Mouse (Mus musculus): ENCODE data around the gene 4930524J08Rik. TPM values are rescaled to one million over a fixed set of nuclear protein-coding genes. Genes with fewer than 3 reads are reported as not detected.

Gene 4930524J08Rik
- total RNA-seq, 2 experiments from 2014 or later, result 3.5 TPM; not detected in 1

GRCm38 (mm10) chr5:100000500-100000899, 21.6 kb downstream of the 4930524J08Rik start:
- no peak for ATAC-seq (replicated peaks; ENCODE audit: poor library complexity, severe bottlenecking)

- no peak; the same call in 1 of the 2 replicates for ATAC-seq (replicated peaks; ENCODE audit: poor library complexity, severe bottlenecking)
Measured at GRCm38 (mm10) chr5:100003895-100004294, 25.0 kb downstream of the 4930524J08Rik start.

- ATAC-seq (replicated peaks; ENCODE audit: poor library complexity, severe bottlenecking), result no peak
Measured at GRCm38 (mm10) chr5:100005431-100005830, 26.6 kb downstream of the 4930524J08Rik start.

- no peak for ATAC-seq (replicated peaks; ENCODE audit: poor library complexity, severe bottlenecking)
Measured at GRCm38 (mm10) chr5:100005896-100006295, 27.0 kb downstream of the 4930524J08Rik start.

- no peak for ATAC-seq (replicated peaks; ENCODE audit: poor library complexity, severe bottlenecking)
Measured at GRCm38 (mm10) chr5:100006324-100007039, 27.6 kb downstream of the 4930524J08Rik start.

- ATAC-seq (replicated peaks; ENCODE audit: poor library complexity, severe bottlenecking), result peak; percentile 33; the same call in 1 of the 2 replicates
Measured at GRCm38 (mm10) chr5:100007040-100007375, 28.1 kb downstream of the 4930524J08Rik start.

- ATAC-seq (replicated peaks; ENCODE audit: poor library complexity, severe bottlenecking), result no peak
Measured at GRCm38 (mm10) chr5:100008485-100008884, 29.6 kb downstream of the 4930524J08Rik start.

GRCm38 (mm10) chr5:100012599-100012998, 33.7 kb downstream of the 4930524J08Rik start:
- ATAC-seq (replicated peaks; ENCODE audit: poor library complexity, severe bottlenecking), result no peak

GRCm38 (mm10) chr5:100020089-100020488, 41.2 kb downstream of the 4930524J08Rik start:
- no peak for ATAC-seq (replicated peaks; ENCODE audit: poor library complexity, severe bottlenecking)

- no peak for ATAC-seq (replicated peaks; ENCODE audit: poor library complexity, severe bottlenecking)
Measured at GRCm38 (mm10) chr5:100024403-100024802, 45.5 kb downstream of the 4930524J08Rik start.

- ATAC-seq (replicated peaks; ENCODE audit: poor library complexity, severe bottlenecking), result peak; percentile 68
Measured at GRCm38 (mm10) chr5:100024868-100025267, 46.0 kb downstream of the 4930524J08Rik start.

Other genes starting within 250 kb of the 4930524J08Rik start
- 0.28 and 0.49 TPM in 2 replicates for gene Rasgef1b, start 250.0 kb upstream of the 4930524J08Rik start, total RNA-seq (2014; fragmentation: Nextera tagmentation)
- 2.3 and 3.8 TPM in 2 replicates for gene Rasgef1b, start 250.0 kb upstream of the 4930524J08Rik start, total RNA-seq (2017)
- gene Vamp9, start 72.8 kb upstream of the 4930524J08Rik start, total RNA-seq (2014; fragmentation: Nextera tagmentation), result not detected in 2 replicates
- gene Vamp9, start 72.8 kb upstream of the 4930524J08Rik start, total RNA-seq (2017), result not detected in 2 replicates
- 367 and 418 TPM in 2 replicates for gene Hnrnpd, start 123 bp upstream of the 4930524J08Rik start, total RNA-seq (2014; fragmentation: Nextera tagmentation)
- gene Hnrnpd, start 123 bp upstream of the 4930524J08Rik start, total RNA-seq (2017), result 145 and 149 TPM in 2 replicates
- gene Hnrnpdl, start 60.6 kb downstream of the 4930524J08Rik start, total RNA-seq (2014; fragmentation: Nextera tagmentation), result 237 and 261 TPM in 2 replicates
- gene Hnrnpdl, start 60.6 kb downstream of the 4930524J08Rik start, total RNA-seq (2017), result 423 and 495 TPM in 2 replicates
- gene Enoph1, start 60.9 kb downstream of the 4930524J08Rik start, total RNA-seq (2014; fragmentation: Nextera tagmentation), result 37.1 and 58.1 TPM in 2 replicates
- 41.8 and 51.7 TPM in 2 replicates for gene Enoph1, start 60.9 kb downstream of the 4930524J08Rik start, total RNA-seq (2017)
- gene Tmem150c, start 180.7 kb downstream of the 4930524J08Rik start, total RNA-seq (2014; fragmentation: Nextera tagmentation), result not detected in 2 replicates
- not detected in 2 replicates for gene Tmem150c, start 180.7 kb downstream of the 4930524J08Rik start, total RNA-seq (2017)

Data from granulocyte monocyte progenitor cell, adult 5-6 weeks (primary cell).